Mouse (Mus musculus) spleen, adult 2 months (tissue): ENCODE measurements around the gene Tsen15.

Experiments used
- CTCF ChIP-seq: fragments of 200-500 bp; IDR thresholded peaks from 2 replicates; pipeline ENCODE4 v1.5.1; 2011; ENCODE audit warnings: mild to moderate bottlenecking, inconsistent platforms; ENCODE audit not compliant: insufficient read depth, insufficient read length, insufficient replicate concordance; ENCODE audit errors: extremely low read depth
- POLR2A ChIP-seq: fragments of 200-500 bp; IDR thresholded peaks from 2 replicates; pipeline ENCODE4 v1.6.1; 2011; ENCODE audit warnings: low read depth, low read length, inconsistent platforms

GRCm38 (mm10) chr1:152400556-152401540 lies 14.4 kb upstream of the Tsen15 start:
- TF ChIP-seq CTCF (no peak), POLR2A (no peak)
